Mouse (Mus musculus): ENCODE measurements at regions not wholly inside any gene's neighbourhood (a gene's known extent, or its start where the extent isn't known, plus 50 kb on each side); places are given as distances from the start of the nearest gene placed in this dataset.

- 59% methylated on average over 1 of the region's 1 CpGs for WGBS (ENCODE audit: insufficient replicate concordance)
- Histone ChIP-seq H3K4me2 (no peak overlapping the region), H3K36me3 (replicated peaks) (no peaks in the 10 kb centered on the region), H3K9ac (no peak overlapping the region), H3K27me3 (peaks cover 5% of the 10 kb centered on the region; the same call in 1 of the 2 replicates), H3K4me1 (replicated peaks) (no peaks in the 10 kb centered on the region), H3K27ac (replicated peaks) (no peak overlapping the region), H3K4me3 (replicated peaks) (no peak overlapping the region), H3K9me3 (replicated peaks) (no peaks in the 10 kb centered on the region)
- no peak for ATAC-seq (ENCODE audit: insufficient read depth)
Measured at GRCm38 (mm10) chr3:100401080-100401479, 88.0 kb downstream of the Tent5c start.

- no peak overlapping the region for H3K4me3 ChIP-seq (replicated peaks)
- H3K9ac ChIP-seq = no peak overlapping the region
- no peak overlapping the region for H3K27ac ChIP-seq (replicated peaks)
- WGBS (ENCODE audit: insufficient replicate concordance) = 62% methylated on average over 3 of the region's 3 CpGs
- H3K4me2 ChIP-seq = no peak overlapping the region
- H3K36me3 ChIP-seq (replicated peaks) = no peaks in the 10 kb centered on the region
- no peaks in the 10 kb centered on the region for H3K9me3 ChIP-seq (replicated peaks)
- ATAC-seq (ENCODE audit: insufficient read depth) = no peak
- H3K4me1 ChIP-seq (replicated peaks) = no peaks in the 10 kb centered on the region
- H3K27me3 ChIP-seq = peaks cover 13% of the 10 kb centered on the region; the same call in 1 of the 2 replicates
Measured at GRCm38 (mm10) chr3:100397491-100397890, 91.6 kb downstream of the Tent5c start.

GRCm38 (mm10) chr3:100394911-100395604 lies 94.1 kb downstream of the Tent5c start:
- Histone ChIP-seq H3K36me3 (replicated peaks) (no peaks in the 10 kb centered on the region), H3K9ac (no peak overlapping the region), H3K4me2 (no peak overlapping the region), H3K9me3 (replicated peaks) (no peaks in the 10 kb centered on the region), H3K4me1 (replicated peaks) (no peaks in the 10 kb centered on the region), H3K27ac (replicated peaks) (no peak overlapping the region), H3K27me3 (peaks cover 12% of the 10 kb centered on the region; the same call in 1 of the 2 replicates), H3K4me3 (replicated peaks) (no peak overlapping the region)
- no peak for ATAC-seq (ENCODE audit: insufficient read depth)
- WGBS (ENCODE audit: insufficient replicate concordance) = 30% methylated on average over 9 of the region's 9 CpGs

GRCm38 (mm10) chr3:100393956-100394355 lies 95.2 kb downstream of the Tent5c start:
- H3K4me1 ChIP-seq (replicated peaks) = no peaks in the 10 kb centered on the region
- no peaks in the 10 kb centered on the region for H3K36me3 ChIP-seq (replicated peaks)
- no peak overlapping the region for H3K9ac ChIP-seq
- WGBS (ENCODE audit: insufficient replicate concordance) = 38% methylated on average over 1 of the region's 1 CpGs
- ATAC-seq (ENCODE audit: insufficient read depth) = no peak
- peaks cover 12% of the 10 kb centered on the region; the same call in 1 of the 2 replicates for H3K27me3 ChIP-seq
- H3K27ac ChIP-seq (replicated peaks) = no peak overlapping the region
- no peak overlapping the region for H3K4me2 ChIP-seq
- no peaks in the 10 kb centered on the region for H3K9me3 ChIP-seq (replicated peaks)
- H3K4me3 ChIP-seq (replicated peaks) = no peak overlapping the region

GRCm38 (mm10) chr3:100382181-100382580 lies 106.9 kb downstream of the Tent5c start:
- no peak overlapping the region for H3K4me2 ChIP-seq
- H3K27ac ChIP-seq (replicated peaks) = no peak overlapping the region
- H3K9me3 ChIP-seq (replicated peaks) = no peaks in the 10 kb centered on the region
- H3K27me3 ChIP-seq = no peaks in the 10 kb centered on the region
- ATAC-seq (ENCODE audit: insufficient read depth) = no peak
- 35% methylated on average over 1 of the region's 1 CpGs for WGBS (ENCODE audit: insufficient replicate concordance)
- no peaks in the 10 kb centered on the region for H3K4me1 ChIP-seq (replicated peaks)
- no peaks in the 10 kb centered on the region for H3K36me3 ChIP-seq (replicated peaks)
- H3K9ac ChIP-seq = no peak overlapping the region
- no peak overlapping the region for H3K4me3 ChIP-seq (replicated peaks)

- WGBS (ENCODE audit: insufficient replicate concordance) = 70% methylated on average over 2 of the region's 2 CpGs
- Histone ChIP-seq H3K4me3 (replicated peaks) (no peak overlapping the region), H3K36me3 (replicated peaks) (no peaks in the 10 kb centered on the region), H3K4me2 (no peak overlapping the region), H3K9me3 (replicated peaks) (no peaks in the 10 kb centered on the region), H3K9ac (no peak overlapping the region), H3K27ac (replicated peaks) (no peak overlapping the region), H3K27me3 (no peaks in the 10 kb centered on the region), H3K4me1 (replicated peaks) (no peaks in the 10 kb centered on the region)
- no peak for ATAC-seq (ENCODE audit: insufficient read depth)
Measured at GRCm38 (mm10) chr3:100381363-100381762, 107.8 kb downstream of the Tent5c start.

- no peak overlapping the region for H3K27ac ChIP-seq (replicated peaks)
- ATAC-seq (ENCODE audit: insufficient read depth) = no peak
- H3K9ac ChIP-seq = no peak overlapping the region
- no peaks in the 10 kb centered on the region for H3K36me3 ChIP-seq (replicated peaks)
- no peaks in the 10 kb centered on the region for H3K27me3 ChIP-seq
- H3K4me2 ChIP-seq = no peak overlapping the region
- 0 out of 2 replicates have a peak, but pooled peaks cover 2% of the 10 kb centered on the region for H3K4me1 ChIP-seq (replicated peaks)
- no peak overlapping the region for H3K4me3 ChIP-seq (replicated peaks)
- 50% methylated on average over 1 of the region's 1 CpGs for WGBS (ENCODE audit: insufficient replicate concordance)
- H3K9me3 ChIP-seq (replicated peaks) = no peaks in the 10 kb centered on the region
Measured at GRCm38 (mm10) chr3:100376162-100376561, 113.0 kb downstream of the Tent5c start.

GRCm38 (mm10) chr3:100366884-100367840 lies 122.0 kb downstream of the Tent5c start:
- 17% methylated on average over 7 of the region's 7 CpGs for WGBS (ENCODE audit: insufficient replicate concordance)
- Histone ChIP-seq H3K9ac (no peak overlapping the region), H3K4me2 (no peak overlapping the region), H3K9me3 (replicated peaks) (no peaks in the 10 kb centered on the region), H3K4me3 (replicated peaks) (no peak overlapping the region), H3K27me3 (peaks cover 14% of the 10 kb centered on the region), H3K4me1 (replicated peaks) (no peaks in the 10 kb centered on the region), H3K36me3 (replicated peaks) (no peaks in the 10 kb centered on the region), H3K27ac (replicated peaks) (no peak overlapping the region)
- ATAC-seq (ENCODE audit: insufficient read depth) = no peak

- Histone ChIP-seq H3K4me2 (no peak overlapping the region), H3K27me3 (peaks cover 21% of the 10 kb centered on the region), H3K4me1 (replicated peaks) (no peaks in the 10 kb centered on the region), H3K36me3 (replicated peaks) (no peaks in the 10 kb centered on the region), H3K27ac (replicated peaks) (no peak overlapping the region), H3K9ac (no peak overlapping the region), H3K9me3 (replicated peaks) (no peaks in the 10 kb centered on the region), H3K4me3 (replicated peaks) (no peak overlapping the region)
- 78% methylated on average over 3 of the region's 3 CpGs for WGBS (ENCODE audit: insufficient replicate concordance)
- no peak for ATAC-seq (ENCODE audit: insufficient read depth)
Measured at GRCm38 (mm10) chr3:100366447-100366846, 122.7 kb downstream of the Tent5c start.

GRCm38 (mm10) chr3:100365354-100365945 lies 123.7 kb downstream of the Tent5c start:
- no peak for ATAC-seq (ENCODE audit: insufficient read depth)
- H3K9me3 ChIP-seq (replicated peaks) = no peaks in the 10 kb centered on the region
- no peaks in the 10 kb centered on the region for H3K36me3 ChIP-seq (replicated peaks)
- WGBS (ENCODE audit: insufficient replicate concordance) = 31% methylated on average over 3 of the region's 3 CpGs
- peaks cover 28% of the 10 kb centered on the region for H3K27me3 ChIP-seq
- no peak overlapping the region for H3K4me2 ChIP-seq
- H3K4me1 ChIP-seq (replicated peaks) = no peaks in the 10 kb centered on the region
- no peak overlapping the region for H3K27ac ChIP-seq (replicated peaks)
- H3K9ac ChIP-seq = no peak overlapping the region
- H3K4me3 ChIP-seq (replicated peaks) = no peak overlapping the region

GRCm38 (mm10) chr3:100364706-100365105 lies 124.4 kb downstream of the Tent5c start:
- no peak overlapping the region for H3K4me2 ChIP-seq
- H3K4me1 ChIP-seq (replicated peaks) = no peaks in the 10 kb centered on the region
- H3K9ac ChIP-seq = no peak overlapping the region
- H3K4me3 ChIP-seq (replicated peaks) = no peak overlapping the region
- H3K27me3 ChIP-seq = peaks cover 29% of the 10 kb centered on the region
- 74% methylated on average over 2 of the region's 2 CpGs for WGBS (ENCODE audit: insufficient replicate concordance)
- ATAC-seq (ENCODE audit: insufficient read depth) = no peak
- H3K36me3 ChIP-seq (replicated peaks) = no peaks in the 10 kb centered on the region
- no peak overlapping the region for H3K27ac ChIP-seq (replicated peaks)
- H3K9me3 ChIP-seq (replicated peaks) = no peaks in the 10 kb centered on the region
